Mouse (Mus musculus): ENCODE measurements around the gene Gm6169.

- no peak for TF ChIP-seq POLR2A (IDR thresholded peaks at IDR 0.05; ENCODE audit: extremely low read depth, insufficient read depth, low read length)
- no peak for TF ChIP-seq CTCF (IDR thresholded peaks at IDR 0.05; ENCODE audit: low read depth, low read length)
Observed at GRCm38 (mm10) chr13:97121341-97121740, 22.3 kb upstream of the Gm6169 start.

Measured in liver, adult 2 months (tissue).